Mouse (Mus musculus): Measurements from ENCODE around the gene Auts2.

The Auts2 gene

GRCm38 (mm10) chr5:131643176-131644174 lies 899.7 kb downstream of the Auts2 start:
- no peak for DNase-seq

- no peak for DNase-seq
Measured at GRCm38 (mm10) chr5:131642752-131643151, 900.4 kb downstream of the Auts2 start.

- DNase-seq, result no peak
Measured at GRCm38 (mm10) chr5:131636431-131636830, 906.7 kb downstream of the Auts2 start.

GRCm38 (mm10) chr5:131634731-131635130 lies 908.4 kb downstream of the Auts2 start:
- no peak for DNase-seq

- DNase-seq, result no peak
Measured at GRCm38 (mm10) chr5:131631998-131632379, 911.2 kb downstream of the Auts2 start.

- DNase-seq, result no peak
Measured at GRCm38 (mm10) chr5:131631038-131631997, 911.8 kb downstream of the Auts2 start.

GRCm38 (mm10) chr5:131630577-131630976 lies 912.6 kb downstream of the Auts2 start:
- no peak for DNase-seq

- DNase-seq, result no peak
Measured at GRCm38 (mm10) chr5:131616113-131616876, 926.8 kb downstream of the Auts2 start.

GRCm38 (mm10) chr5:131614238-131614637 lies 928.9 kb downstream of the Auts2 start:
- DNase-seq, result no peak

- DNase-seq, result no peak
Measured at GRCm38 (mm10) chr5:131613301-131613700, 929.8 kb downstream of the Auts2 start.

- no peak for DNase-seq
Measured at GRCm38 (mm10) chr5:131610702-131611101, 932.4 kb downstream of the Auts2 start.

GRCm38 (mm10) chr5:131606786-131607185 lies 936.4 kb downstream of the Auts2 start:
- no peak for DNase-seq

- no peak for DNase-seq
Measured at GRCm38 (mm10) chr5:131601934-131602692, 941.0 kb downstream of the Auts2 start.

GRCm38 (mm10) chr5:131600325-131601125 lies 942.6 kb downstream of the Auts2 start:
- DNase-seq, result peak; percentile 53

GRCm38 (mm10) chr5:131597503-131597902 lies 945.6 kb downstream of the Auts2 start:
- no peak for DNase-seq

- no peak for DNase-seq
Measured at GRCm38 (mm10) chr5:131596591-131596990, 946.6 kb downstream of the Auts2 start.

- no peak for DNase-seq
Measured at GRCm38 (mm10) chr5:131595730-131596129, 947.4 kb downstream of the Auts2 start.

GRCm38 (mm10) chr5:131594597-131594996 lies 948.5 kb downstream of the Auts2 start:
- no peak for DNase-seq

- no peak for DNase-seq
Measured at GRCm38 (mm10) chr5:131593261-131593660, 949.9 kb downstream of the Auts2 start.

GRCm38 (mm10) chr5:131589948-131590467 lies 953.1 kb downstream of the Auts2 start:
- no peak for DNase-seq

GRCm38 (mm10) chr5:131586332-131586700 lies 956.8 kb downstream of the Auts2 start:
- DNase-seq, result no peak

Data from lung, postnatal 14 days (tissue).